Mouse (Mus musculus) MEL-GATA-1-ER (cell line): ENCODE results near the gene Hip1r.
A peak's percentile ranks its signal among the peaks of the same experiment; 100 is the strongest.

Experiments used
- DNase-seq: peaks from one replicate; pipeline ENCODE4 v3.0.0-alpha.2; 2012; ENCODE audit warnings: low read depth; ENCODE audit errors: extremely low read depth

The Hip1r gene

DNA sequence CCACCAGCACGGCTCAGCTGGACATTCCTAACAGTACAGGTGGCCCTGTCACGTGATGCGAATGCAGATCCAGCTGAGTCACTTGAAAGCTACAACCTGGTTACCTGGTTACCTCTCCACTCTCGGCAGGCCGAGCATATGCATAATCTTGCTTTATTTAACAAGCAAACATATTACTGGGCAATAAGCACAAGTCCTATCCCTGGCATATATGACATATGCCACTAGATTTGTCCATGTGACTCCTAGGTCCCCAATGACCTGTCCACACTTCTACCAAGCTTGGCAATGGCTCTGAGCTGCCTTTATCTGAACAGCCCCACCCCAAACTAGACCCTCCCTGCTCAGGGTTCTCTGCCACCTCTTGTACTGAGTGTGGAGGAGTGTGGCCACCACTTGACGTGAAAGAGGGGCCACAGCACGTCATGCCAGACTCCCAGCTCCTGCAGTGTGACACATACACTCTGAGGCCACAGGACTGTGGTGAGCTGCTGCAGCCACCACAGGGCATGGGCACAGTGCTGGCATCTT is 42.9 kb downstream of the Hip1r start:
- DNase-seq, result no peak

DNA sequence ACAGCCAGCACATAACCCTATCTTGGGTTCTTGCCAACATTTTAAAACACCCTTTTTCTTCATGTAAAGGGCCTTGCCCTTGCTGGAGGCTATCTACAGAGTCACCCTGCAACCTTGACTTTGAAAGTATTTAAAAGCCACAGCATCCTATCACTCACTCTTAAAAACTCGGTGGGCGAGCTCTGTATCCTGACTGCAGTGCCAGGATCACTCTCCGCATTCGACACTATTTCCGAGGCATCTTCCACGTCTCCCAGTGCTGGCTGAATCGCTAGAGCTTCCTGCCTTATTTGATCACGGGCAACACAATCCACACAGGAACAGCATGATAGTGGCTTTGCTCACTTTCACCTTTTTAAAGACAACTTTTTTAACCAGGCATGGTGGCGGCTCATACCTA is 44.5 kb downstream of the Hip1r start:
- no peak for DNase-seq

DNA sequence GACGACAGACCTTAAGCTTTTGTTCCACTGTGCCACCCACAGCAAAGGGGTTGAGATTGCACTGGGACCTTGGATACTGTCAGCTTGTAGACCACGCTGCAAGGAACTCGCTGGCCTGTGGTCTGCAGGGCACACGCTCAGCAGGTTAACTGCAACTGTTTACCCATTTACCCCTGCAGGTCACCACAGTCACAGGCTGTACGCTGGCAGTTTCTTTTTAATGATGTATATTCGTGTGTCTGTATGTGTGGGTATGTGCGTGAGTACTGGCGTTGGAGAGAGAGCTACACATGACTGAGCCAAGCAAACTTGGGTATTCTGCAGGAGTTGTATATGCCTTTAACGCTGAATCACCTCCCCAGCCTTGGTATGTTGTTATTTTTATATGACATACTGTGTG is 45.2 kb downstream of the Hip1r start:
- no peak for DNase-seq

DNA sequence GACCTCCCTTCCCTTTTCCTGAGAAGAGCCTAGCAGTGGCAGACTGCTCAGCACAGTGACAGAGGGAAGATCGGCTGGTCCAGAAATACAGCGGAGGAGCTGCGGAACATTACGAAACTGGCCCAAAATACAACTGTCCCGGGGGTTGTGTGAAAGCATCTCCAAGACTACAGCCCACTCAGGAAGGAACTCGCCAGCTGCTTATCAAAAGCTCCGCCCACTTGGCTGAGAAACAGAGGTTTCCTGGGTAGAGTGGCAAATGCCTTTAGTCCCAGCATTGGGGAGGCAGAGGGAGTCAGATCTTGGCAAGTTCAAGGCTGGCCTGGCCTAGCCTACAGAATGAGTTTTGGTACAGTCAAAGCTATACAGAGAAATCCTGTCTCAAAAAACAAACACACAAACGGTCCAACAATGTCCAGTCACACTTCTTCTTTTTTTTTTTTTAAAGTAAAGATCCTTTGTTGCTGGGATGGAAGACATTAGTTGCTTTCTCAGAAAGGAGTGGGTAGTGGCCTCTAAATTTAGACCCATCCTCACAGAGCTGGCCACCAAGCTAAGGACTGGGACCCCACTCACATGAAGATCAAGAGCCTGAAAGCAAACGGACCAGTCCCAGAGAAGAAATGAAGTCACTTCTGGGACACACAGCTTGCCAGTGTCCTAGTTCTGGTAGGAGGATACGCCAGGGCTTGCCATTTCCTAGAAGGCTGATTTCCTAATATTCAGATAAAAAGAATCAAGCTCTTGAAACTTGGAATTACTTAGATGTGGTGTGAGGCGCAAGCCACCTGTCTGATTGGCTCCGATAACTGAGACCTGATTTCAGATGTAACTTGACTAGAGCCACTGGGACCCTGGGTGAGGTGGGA is 46.2 kb downstream of the Hip1r start:
- DNase-seq, result peak; percentile 97

DNA sequence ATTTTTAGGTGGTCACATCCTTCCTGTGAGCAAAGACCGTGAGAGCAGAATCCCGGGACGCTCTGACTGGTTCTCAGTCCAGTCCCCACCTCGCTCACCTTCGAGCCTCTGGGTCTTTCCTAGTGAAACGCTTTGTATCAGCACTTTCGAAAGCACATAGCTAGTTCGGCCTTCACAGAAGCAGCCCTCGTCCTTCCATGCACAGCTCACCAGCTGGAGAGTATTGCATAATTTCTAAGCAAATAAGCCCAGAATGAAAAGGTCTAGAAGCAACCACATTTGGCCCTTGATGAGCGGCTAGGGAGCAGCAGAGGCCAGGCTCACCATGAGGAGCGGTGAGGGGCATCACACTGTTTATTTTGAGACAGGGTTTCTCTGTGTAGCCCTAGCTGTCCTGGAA is 47.7 kb downstream of the Hip1r start:
- DNase-seq, result no peak

DNA sequence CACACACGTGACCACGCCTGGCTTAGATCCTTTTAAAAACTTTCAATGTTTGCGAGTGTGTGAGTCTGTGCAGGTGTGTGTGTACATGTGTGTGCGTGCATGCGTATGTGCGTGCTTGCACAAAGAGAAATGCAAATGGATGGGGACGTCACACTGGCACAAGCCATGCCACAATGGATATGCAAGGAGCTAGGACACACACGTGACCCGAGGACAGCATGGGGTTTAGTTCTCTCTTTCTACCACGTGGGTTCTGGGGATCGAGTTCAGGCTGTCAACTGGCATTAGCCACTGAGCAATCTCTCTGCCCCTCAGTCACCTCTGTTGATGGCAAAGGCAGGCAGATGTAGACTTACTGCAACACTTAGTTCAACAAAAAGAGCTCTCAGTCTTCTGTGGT is 48.3 kb downstream of the Hip1r start:
- no peak for DNase-seq

DNA sequence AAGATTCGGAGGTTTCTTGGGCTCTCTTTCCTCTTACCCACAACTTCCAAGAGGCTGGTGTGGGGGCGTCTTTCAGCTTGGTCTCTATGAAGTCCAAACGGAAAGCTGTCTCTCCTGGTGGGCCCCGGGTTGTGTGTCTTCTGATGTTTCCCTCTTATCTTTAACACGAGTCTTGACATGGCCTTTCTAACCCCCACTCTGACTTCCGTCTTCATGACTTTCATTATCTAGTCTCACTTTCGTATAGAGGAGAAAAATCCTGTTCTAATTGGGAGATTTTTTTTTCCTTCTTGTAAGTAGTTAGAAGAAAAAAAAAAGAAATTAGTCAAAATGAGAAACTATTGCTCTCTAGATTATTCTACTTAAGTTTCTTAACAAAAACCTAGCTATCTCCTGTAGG is 48.9 kb downstream of the Hip1r start:
- DNase-seq, result no peak

DNA sequence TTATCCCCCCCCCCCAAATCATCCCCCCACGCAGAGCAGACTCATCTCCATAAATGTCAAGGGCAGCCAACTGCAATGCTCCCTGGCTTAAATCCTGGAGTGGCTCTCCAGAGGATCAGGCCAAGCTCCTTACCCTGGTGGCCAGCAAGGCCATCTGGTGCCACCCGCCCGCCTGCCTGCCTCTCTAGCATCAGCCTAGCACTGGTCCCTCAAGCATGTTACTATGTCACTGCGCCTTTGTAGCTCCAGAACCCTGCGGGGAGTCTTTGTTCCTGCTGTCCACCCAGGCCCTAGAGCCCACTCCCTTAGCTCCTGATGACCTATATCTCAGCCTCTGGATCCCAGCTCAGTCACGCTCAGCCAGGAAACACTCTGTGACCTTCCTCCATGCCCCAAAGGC is 51.2 kb downstream of the Hip1r start:
- no peak for DNase-seq

DNA sequence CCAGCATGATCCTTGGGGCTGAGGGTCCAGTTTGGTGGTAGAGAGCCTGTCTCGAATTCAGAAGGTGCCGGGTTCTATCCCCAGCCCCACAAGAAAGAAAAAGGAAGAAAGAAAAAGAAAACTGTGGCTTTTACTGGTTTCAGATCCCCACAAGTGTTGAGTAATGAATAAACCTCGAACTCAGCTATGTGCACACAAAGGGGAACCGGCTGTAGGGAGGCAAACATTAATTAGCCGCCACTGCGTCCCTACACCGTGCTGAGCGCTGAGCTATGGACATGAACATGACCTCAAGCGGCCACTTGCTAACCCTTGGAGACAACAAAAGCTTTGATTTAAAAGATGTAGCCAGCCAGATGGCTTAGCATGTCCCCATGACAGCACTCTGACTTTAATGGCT is 51.7 kb downstream of the Hip1r start:
- DNase-seq, result no peak

DNA sequence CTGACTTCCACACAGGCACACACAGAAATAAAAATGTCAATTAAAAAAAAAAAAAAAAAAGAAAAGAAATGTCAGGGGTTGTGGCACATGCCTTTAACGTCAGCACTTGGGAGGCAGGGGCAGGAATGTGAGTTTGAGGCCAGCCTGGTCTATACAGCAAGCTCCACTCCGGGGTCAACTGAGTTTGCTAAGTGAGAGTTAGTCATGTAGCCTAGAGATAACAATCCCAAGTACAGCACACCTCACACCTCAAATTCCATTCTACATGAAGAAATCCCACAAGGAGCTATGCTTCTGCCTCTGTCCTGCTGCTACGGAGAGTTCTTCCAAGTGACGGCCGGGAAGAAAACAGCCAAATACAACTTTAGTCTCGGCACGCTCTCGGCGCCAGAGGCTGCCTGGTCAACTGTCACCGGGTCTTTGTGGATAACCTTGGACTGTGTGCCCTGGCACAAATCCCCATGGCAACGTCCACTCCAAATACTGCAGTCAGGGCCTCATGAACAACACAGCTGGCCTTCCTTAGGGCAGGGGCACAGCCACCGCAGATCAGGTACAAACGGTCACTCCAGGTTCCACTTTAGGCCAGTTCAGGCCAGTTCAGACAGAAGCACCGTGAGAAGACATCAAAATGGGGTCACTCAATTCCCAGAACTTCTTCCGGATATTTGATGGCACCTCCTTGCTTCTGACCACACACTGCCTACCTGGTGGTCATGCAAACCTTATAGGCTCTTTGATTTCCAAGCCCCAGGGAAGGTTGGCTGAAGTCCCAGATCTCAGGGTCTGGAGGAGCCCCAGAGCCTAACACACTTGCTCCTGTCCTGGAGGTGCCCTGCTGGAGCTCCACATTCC is 52.4 kb downstream of the Hip1r start:
- no peak for DNase-seq

DNA sequence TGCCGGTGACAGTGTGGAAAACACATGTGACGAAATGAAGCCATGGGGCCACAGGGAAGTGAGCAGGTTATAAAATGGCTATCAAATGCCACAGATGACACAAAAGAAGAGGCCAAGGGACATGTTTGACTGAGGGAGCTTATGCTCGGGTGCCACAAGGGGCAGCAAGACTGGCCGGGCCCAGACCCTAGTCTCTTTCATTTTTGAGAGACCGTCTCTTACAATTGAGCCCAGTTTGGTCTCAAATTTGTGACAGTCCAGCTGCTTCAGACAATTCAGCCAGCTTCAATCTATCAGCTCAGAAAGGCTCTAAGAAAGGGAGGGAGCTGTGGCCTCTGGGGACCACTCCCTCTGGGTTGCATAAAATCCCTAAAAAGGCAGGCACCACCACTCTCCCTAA is 53.1 kb downstream of the Hip1r start:
- DNase-seq, result no peak

DNA sequence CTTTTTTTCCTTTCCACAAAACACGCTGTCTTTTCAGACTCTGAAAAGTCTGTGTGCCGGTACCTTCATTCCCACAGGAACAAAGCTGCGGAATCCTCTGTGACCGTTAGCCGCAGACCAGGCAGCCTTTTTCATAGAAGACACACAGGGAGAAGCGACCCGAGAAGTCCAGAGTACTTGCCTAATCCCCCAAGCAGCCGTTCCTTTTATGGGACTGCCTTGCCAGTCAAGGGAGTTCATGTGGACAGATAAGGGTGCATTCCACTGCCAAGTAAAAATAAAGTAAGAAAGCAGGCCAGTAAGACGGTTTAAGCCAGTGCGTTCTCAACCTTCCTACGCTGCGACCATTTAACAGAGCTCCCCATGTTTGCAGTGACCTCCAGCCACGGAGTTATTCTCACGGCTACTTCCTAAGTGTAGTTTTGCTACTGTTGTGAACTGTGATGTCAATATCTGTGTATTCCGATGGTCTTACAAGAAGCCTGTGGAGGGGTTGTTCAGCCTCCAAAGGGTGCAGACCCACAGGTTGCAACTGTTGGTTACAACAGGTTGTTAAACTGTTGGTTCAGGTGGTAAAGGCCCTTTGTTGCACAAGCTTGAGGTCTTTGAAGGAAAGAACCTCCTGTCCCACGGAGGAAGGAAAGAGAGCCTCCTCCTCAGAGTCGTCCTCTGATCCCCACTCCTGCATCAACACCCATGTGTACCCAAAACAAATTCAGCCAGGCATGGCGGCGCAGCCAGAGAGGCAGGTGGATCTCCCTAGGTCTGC is 54.5 kb downstream of the Hip1r start:
- DNase-seq, result peak; percentile 72

DNA sequence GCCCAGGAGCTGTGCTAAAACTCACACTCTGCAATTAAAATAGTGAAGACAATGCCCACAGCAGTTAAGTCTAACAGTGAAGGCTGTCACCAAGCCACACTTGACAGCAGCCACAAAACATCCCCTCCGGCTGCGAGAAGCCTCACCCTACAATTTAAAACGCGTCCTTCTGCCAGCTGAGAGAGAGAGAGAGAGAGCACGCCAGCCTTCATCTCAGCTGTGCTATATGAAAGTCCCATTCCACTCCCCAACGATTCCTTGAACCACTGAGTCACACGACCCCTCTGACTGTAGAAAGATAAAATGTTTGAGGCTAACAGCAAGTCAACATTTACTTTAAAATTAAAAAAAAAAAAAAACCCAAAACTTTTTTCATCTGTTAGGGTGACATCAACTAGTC is 55.3 kb downstream of the Hip1r start:
- no peak for DNase-seq

DNA sequence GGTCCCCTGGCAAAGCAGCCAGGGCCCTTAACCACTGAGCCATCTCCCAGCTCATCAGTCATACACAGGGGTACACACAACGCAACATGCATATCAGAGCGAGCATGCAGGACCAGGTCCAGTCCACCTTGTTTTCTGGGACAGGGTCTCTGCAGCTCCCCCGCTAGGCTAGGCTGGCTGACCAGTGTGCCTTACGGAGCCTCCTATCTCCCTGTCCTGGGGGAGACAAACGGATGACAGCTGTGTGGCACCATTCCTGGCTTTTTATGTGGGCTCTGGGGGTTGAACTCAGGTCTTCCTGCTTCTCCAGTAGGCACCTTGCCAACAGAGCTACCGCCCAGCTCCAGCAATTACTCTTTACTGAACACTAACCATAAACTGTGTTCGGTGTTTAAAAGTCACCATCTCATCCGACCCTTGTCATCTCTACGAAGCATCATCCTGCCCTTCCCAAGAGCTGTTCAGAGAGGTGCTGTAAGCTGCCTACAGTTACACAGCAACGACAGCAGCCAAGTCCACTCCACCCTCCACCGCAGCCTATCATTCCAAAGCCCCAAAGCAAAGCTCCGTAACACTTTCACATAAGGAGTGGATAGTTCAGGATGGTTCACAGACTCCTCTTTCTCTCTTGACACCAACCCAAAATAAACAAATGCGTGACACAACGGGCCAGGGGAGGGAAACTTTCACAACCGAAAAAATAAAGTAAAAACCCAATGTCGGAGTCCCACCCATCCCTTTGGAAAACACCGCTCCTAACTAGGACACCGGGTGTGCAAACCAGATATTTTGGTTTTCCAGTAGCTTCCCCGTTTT is 56.0 kb downstream of the Hip1r start:
- no peak for DNase-seq

DNA sequence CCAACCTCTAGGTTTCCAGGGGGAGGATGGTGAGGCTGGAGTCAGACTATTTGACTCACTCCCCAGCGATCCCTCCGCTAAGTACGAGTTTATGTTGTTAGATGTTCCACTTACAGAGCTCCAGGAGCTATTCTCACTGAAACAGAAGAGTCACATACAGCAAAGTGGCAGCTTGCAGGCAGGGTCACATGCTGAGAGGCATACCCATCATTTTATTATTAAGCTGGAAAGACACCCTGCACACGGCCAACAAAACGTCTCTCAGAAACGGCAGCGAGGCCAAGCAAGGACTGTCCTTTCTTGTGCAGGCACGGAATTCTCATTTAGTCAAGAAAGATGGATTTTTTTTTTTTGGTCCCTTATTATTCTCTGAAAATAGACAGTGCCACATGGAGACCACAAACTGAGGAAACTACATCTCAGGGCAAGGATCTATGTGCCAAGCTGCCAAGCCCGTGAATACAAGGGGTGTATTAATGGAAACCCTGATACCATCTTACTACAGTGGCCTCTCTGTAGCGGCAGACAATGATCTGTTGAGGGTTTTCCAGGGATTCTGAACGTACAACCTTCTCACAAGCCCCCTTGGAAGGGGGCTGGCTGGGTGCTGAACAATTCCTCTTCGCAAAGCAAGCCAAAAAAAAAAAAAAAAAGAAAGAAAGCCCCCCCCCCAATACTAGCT is 57.1 kb downstream of the Hip1r start:
- no peak for DNase-seq

DNA sequence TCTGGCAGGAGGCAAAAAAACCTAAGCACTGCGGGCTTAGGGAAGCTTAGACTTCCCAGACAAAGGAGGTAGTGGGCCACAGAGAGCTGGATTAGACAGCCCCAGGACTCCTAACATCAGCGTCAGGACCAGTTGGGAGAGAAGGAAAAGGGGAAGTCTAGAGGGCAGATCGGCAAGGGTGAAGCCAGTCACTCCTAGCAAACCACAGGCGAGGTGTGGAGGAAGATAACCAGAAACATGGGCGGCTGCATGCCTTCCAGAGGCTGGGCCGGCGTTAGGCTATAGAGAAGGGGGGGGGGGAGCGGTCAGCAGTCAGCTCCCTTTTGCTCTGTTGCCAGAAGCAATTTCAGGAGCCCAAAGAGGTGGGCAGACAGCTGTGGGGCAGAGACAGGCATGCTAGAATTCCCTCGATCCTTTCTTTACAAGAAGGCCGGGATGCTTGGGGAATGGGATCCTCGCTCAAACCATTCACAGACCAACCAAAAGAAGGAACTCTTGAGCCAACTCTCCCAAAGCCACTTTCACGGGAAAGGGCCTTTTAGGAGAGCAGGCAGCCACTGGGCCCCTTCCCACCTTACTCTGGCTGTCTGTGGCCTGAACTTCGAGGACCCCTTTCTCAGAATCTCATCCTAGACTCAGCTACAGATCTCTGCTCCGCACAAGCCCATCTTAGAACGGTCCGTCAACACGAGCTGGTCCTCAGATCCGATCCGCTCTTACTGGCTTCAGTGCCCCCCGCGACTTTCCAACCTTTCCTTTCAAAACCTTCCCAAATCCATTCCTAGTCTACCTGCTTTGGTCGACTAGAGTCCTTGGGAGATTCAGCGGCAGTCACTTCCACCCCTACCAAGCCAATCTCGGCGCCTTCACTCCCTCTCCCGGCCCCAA is 57.9 kb downstream of the Hip1r start:
- DNase-seq, result peak; percentile 92

DNA sequence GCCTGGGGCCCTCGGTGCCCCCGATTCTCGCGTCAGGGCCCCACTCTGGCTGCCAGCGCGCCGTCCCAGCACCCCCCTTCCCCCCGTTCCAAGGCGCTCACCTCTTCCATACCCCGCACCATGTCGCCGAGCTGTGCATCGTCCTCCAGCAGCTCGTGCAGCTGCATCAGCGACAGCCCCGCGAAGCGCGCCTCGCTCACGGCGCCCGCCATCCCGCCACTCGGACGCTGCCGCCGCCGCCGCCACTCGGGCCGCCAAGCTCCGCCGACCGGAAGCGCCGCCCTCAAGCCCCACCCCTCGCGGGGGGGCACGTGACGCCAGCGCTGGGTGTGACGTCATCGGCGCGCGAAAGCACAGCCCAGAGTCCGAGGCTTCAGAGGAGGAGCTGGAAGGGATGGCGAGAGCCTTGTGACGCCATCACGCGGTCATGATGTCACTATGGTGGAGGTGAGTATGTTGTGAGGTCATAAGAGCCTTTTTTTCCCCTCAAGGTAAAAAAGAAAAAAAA is 58.6 kb downstream of the Hip1r start, which contains the start of gene Vps37b:
Gene Vps37b, minus strand, starts transcription at position 270 of the 508 bp plus-strand sequence.
- DNase-seq, result no peak

DNA sequence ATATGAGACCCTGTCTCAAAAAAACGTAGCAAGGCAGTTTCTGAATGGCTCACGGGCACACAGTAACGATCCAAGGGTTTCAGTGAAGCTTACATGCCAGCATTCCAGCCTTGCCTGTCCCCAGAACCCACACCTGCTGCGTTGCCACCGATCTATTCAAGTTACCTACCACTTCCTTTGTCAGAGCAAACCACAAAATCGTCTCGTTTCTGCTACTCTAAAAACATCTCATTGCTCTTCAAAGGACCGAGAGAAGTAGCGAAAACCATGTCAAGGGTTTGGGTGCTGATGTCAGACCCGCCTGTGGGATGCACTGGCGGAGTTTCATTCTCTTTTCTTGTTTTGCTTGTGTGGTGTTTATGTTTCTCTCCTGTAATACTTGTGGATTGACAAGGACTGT is 61.0 kb downstream of the Hip1r start:
- DNase-seq, result no peak

DNA sequence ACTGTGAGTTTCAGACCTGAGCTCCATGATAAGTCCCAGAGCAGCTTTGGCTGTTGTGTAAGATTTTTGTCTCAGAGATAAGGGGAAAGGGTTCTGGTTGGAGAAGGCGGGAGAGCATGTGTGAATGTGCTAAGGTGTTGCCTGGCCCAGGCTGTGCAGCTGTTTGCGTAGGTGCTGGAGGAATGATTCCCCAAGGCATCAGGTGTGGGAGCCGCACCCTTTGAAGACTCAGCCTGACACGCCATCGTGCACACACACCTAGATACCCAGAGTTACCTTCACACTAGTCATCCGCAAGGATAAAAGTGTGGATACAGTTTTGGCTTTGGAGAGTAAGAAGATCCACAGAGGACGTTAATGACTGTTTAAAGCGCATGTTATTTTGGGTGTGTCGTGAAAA is 62.0 kb downstream of the Hip1r start:
- no peak for DNase-seq
